Mouse (Mus musculus) adipose tissue, adult 10 weeks (tissue): ENCODE results near the gene Cnot10. TPM values are rescaled to one million over a fixed set of nuclear protein-coding genes. Genes with fewer than 3 reads are reported as not detected.

ENCODE experiments used
- polyA plus RNA-seq: library from polyadenylated mRNA; stranded (reverse); fragments of 350-450 nt; fragmentation: Illumina TruSeq; extraction: RNeasy Lipid Tissue Mini Kit (QIAGEN cat#74804); gene quantifications from one replicate; pipeline ENCODE4 v1.2.3, GENCODE M21; 2014; ENCODE audit warnings: low read depth, low replicate concordance

Cnot10 gene
- 36.9 TPM for polyA plus RNA-seq

GRCm38 (mm10) chr9:114639839-114640646 lies at the start of gene Cnot10:
Gene Cnot10, minus strand, starts transcription at chr9:114640184.

GRCm38 (mm10) chr9:114688252-114688952 lies 48.4 kb upstream of the Cnot10 start, which contains the start of gene Dync1li1:
Gene Dync1li1, plus strand, starts transcription at chr9:114688790.

DNA sequence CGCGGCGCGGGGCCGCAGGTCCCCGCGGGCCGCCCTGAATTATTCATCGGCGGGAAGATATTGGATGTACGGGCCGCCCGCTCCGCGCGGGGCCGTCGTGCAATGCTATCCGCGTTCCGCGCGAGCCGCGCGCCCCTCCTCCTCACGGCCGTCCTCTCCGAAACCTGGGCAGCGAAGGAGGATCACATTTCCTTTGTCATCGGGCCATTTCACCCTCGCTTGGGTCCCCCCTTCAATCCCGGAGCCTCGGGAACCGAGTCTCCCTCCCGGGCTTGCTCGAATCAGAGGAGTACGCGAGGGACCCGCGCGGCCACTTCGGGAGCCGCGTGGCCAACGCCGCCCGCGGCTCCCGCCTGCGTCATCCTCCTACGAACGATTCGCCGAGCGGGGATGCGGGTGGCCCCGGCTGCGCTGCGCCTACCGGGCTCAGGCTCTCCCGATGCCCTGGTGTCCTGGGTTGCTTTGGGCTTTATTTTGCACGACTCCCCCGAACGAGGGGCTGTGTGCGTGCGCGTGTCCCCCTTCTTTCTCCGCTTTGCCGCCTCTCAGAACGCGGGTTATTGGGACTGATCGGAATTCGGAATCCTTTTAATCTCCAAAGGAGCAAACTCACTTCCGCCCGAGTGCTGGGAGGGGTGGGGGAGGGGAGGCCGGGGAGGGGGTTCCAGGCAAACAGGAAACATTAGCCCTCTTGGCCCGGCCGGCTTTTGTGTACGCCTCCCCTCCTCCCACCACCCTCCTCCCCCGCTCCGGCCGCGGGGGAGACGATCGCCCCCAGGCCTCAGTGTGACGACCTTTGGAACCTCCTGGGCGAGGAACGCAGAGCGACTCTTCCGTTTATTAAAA lies 76.0 kb downstream of the Cnot10 start, which contains the start of gene Trim71:
Gene Trim71 (minus strand): TSS at position 609 of the 846 bp plus-strand sequence.

Other genes starting within 250 kb of the Cnot10 start
- 62.8 TPM for gene Crtap, start 249.5 kb downstream of the Cnot10 start, polyA plus RNA-seq
- 75.5 TPM for gene Glb1, start 239.1 kb downstream of the Cnot10 start, polyA plus RNA-seq
- gene Tmppe, start 239.1 kb downstream of the Cnot10 start, polyA plus RNA-seq, result 4.7 TPM
- 0.55 TPM for gene Ccr4, start 135.3 kb downstream of the Cnot10 start, polyA plus RNA-seq
- gene C130032M10Rik, start 124.5 kb downstream of the Cnot10 start, polyA plus RNA-seq, result not detected
- gene Trim71, start 75.8 kb downstream of the Cnot10 start, polyA plus RNA-seq, result not detected
- 28.0 TPM for gene Dync1li1, start 48.6 kb upstream of the Cnot10 start, polyA plus RNA-seq
- 74.0 TPM for gene Cmtm6, start 90.9 kb upstream of the Cnot10 start, polyA plus RNA-seq
- 18.3 TPM for gene Cmtm7, start 141.7 kb upstream of the Cnot10 start, polyA plus RNA-seq
- 21.3 TPM for gene Cmtm8, start 204.0 kb upstream of the Cnot10 start, polyA plus RNA-seq